Mouse (Mus musculus) kidney, adult 2 months (tissue): Measurements from ENCODE around the gene Tlcd2. TPM values are rescaled to one million over a fixed set of nuclear protein-coding genes. Genes with fewer than 3 reads are reported as not detected.
A peak's percentile ranks its signal among the peaks of the same experiment; 100 is the strongest.

Source experiments
- DNase-seq: peaks from one replicate; pipeline ENCODE4 v3.0.0; 2021
- H3K27ac ChIP-seq: fragments of 200-500 bp; 2 replicates; pipeline ENCODE4 v1.5.1; 2012; ENCODE audit warnings: low read depth, low read length, control low read depth, inconsistent platforms; ENCODE audit not compliant: insufficient read depth
- H3K27me3 ChIP-seq: fragments of 200-500 bp; replicated peaks from 2 replicates; pipeline ENCODE4 v1.6.1; 2012; ENCODE audit warnings: mild to moderate bottlenecking, moderate library complexity, low read length, inconsistent platforms; ENCODE audit not compliant: control insufficient read depth, insufficient read depth
- H3K36me3 ChIP-seq: fragments of 200-500 bp; 2 replicates; pipeline ENCODE4 v1.6.1; 2012; ENCODE audit warnings: mild to moderate bottlenecking, moderate library complexity, low read length, inconsistent platforms; ENCODE audit not compliant: control insufficient read depth, insufficient read depth
- H3K4me1 ChIP-seq: fragments of 200-500 bp; 2 replicates; pipeline ENCODE4 v1.6.1; 2011; ENCODE audit warnings: low read length; ENCODE audit not compliant: control insufficient read depth, insufficient read depth
- H3K4me3 ChIP-seq: fragments of 200-500 bp; 2 replicates; pipeline ENCODE4 v1.5.1; 2011; ENCODE audit warnings: mild to moderate bottlenecking, low read depth, low read length, control low read depth; ENCODE audit not compliant: insufficient read depth
- CTCF ChIP-seq: fragments of 200-500 bp; conservative IDR thresholded peaks from 2 replicates; pipeline ENCODE4 v1.5.1; 2011; ENCODE audit warnings: low read depth, mild to moderate bottlenecking, control low read depth, low read length, moderate library complexity, mixed read lengths; ENCODE audit not compliant: insufficient read depth, insufficient read length
- POLR2A ChIP-seq: fragments of 200-500 bp; IDR thresholded peaks from one replicate; pipeline ENCODE4 v1.6.1; 2011; ENCODE audit warnings: low read depth, low read length, control low read depth
- WGBS: fragments of 180-500 bp; shearing (Covaris S2); methylation state at CpG from one replicate; pipeline ENCODE4 v1.1.7; 2018; 5-methylcytosine and 5-hydroxymethylcytosine counted together
- polyA plus RNA-seq: library from polyadenylated mRNA; depleted of rRNA; stranded (reverse); fragments of >200 nt; gene quantifications from 2 replicates; pipeline ENCODE4 v1.2.3, GENCODE M21; 2012; rRNA removed

Tlcd2 gene
- polyA plus RNA-seq = 14.2 and 14.6 TPM in 2 replicates

- DNase-seq = peak; percentile 100
- WGBS = under 1% methylated on average over 46 of the region's 46 CpGs
- peak within 1 kb of the TSS; percentile 99 for H3K27ac ChIP-seq
- TF ChIP-seq POLR2A (peak; percentile 99), CTCF (no peak)
- no peaks in the 10 kb centered on the region for H3K27me3 ChIP-seq
- H3K4me3 ChIP-seq = peak within 1 kb of the TSS; percentile 85
- peaks cover 33% of the 10 kb centered on the region for H3K4me1 ChIP-seq
- H3K36me3 ChIP-seq = peaks cover 13% of the 10 kb centered on the region
Measured at GRCm38 (mm10) chr11:75460844-75461742, at the start of gene Tlcd2. Gene Tlcd2, plus strand, starts transcription at chr11:75461715.

DNA sequence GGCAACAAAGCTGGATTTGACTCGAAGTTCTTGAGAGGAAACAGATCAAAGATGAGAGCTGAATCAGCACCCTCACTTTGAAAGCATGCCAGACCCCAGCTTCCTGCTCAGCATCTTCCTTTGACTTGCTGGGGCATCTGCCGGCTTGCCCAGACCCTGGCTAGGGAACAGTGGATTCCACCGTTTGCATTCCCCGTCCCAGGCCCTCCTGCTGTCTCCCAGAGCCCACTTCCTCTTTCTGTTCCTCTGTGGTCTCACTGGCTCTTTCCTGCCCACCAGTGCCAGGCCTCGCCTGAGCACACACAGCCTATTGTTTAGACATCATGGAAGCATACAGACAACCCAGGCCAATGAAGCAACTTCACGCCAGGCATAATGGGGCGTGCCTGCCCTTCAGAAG, 46.4 kb upstream of the Tlcd2 start:
- H3K36me3 ChIP-seq = no peaks in the 10 kb centered on the region
- TF ChIP-seq CTCF = no peak
- TF ChIP-seq POLR2A = no peak
- WGBS = 45% methylated on average over 7 of the region's 7 CpGs
- no peaks in the 10 kb centered on the region for H3K27me3 ChIP-seq
- no peak overlapping the region for H3K4me3 ChIP-seq
- no peak overlapping the region for H3K27ac ChIP-seq
- no peak for DNase-seq
- H3K4me1 ChIP-seq = peaks cover 5% of the 10 kb centered on the region; the same call in 1 of the 2 replicates

GRCm38 (mm10) chr11:75415994-75416393, 45.5 kb upstream of the Tlcd2 start:
- no peaks in the 10 kb centered on the region for H3K4me1 ChIP-seq
- whole genome bisulfite sequencing = 85% methylated on average over 13 of the region's 13 CpGs
- no peak overlapping the region for H3K27ac ChIP-seq
- TF ChIP-seq CTCF = no peak
- no peak for TF ChIP-seq POLR2A
- H3K36me3 ChIP-seq = no peaks in the 10 kb centered on the region
- no peak overlapping the region for H3K4me3 ChIP-seq
- no peak for DNase-seq
- no peaks in the 10 kb centered on the region for H3K27me3 ChIP-seq

GRCm38 (mm10) chr11:75420037-75420436, 41.5 kb upstream of the Tlcd2 start:
- WGBS = 72% methylated on average over 7 of the region's 7 CpGs
- H3K27ac ChIP-seq = no peak overlapping the region
- H3K27me3 ChIP-seq = no peaks in the 10 kb centered on the region
- no peak for DNase-seq
- H3K4me3 ChIP-seq = no peak overlapping the region
- no peaks in the 10 kb centered on the region for H3K4me1 ChIP-seq
- H3K36me3 ChIP-seq = no peaks in the 10 kb centered on the region
- TF ChIP-seq CTCF = no peak
- TF ChIP-seq POLR2A = no peak

GRCm38 (mm10) chr11:75420810-75421374, 40.6 kb upstream of the Tlcd2 start:
- no peaks in the 10 kb centered on the region for H3K4me1 ChIP-seq
- no peaks in the 10 kb centered on the region for H3K36me3 ChIP-seq
- no peak overlapping the region for H3K27ac ChIP-seq
- no peaks in the 10 kb centered on the region for H3K27me3 ChIP-seq
- H3K4me3 ChIP-seq = no peak overlapping the region
- TF ChIP-seq CTCF (no peak), POLR2A (no peak)
- 43% methylated on average over 5 of the region's 5 CpGs for WGBS
- DNase-seq = no peak

DNA sequence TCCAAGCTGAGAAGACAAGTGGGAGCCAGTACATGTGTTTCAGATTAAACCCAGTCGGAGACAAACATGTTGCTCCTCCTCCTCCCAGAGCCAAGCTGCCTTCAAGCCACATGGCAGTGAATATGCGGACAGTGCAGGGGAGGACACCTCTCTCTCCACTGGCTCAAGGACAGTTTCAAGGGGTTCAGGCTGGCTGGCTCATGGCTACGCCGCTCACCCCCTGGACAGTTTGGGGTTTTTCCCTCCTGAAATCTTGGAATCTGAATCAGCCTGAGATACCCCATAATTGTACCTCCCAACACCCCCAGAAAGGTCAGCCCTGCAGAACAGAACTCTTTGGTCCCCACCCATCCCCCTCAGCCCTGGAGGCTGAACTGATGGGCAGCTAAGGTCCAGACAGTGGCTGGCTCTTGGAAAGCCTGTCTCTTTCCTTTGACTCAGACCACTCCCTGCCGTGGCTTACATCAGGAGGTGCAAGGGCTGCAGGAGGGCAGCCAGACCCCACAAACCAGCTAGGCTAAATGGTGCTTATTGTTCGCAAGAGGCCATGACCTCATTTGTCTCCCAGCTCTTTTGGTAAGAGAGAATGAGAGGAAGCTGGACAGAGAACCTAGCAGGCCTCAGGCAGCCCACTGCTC, 40.0 kb upstream of the Tlcd2 start:
- no peak for TF ChIP-seq POLR2A
- no peak for TF ChIP-seq CTCF
- no peak for DNase-seq
- Histone ChIP-seq H3K27ac (no peak overlapping the region), H3K4me3 (no peak overlapping the region), H3K36me3 (no peaks in the 10 kb centered on the region), H3K4me1 (no peaks in the 10 kb centered on the region), H3K27me3 (no peaks in the 10 kb centered on the region)
- 75% methylated on average over 6 of the region's 6 CpGs for WGBS
